Mouse (Mus musculus): Measurements from ENCODE around the gene Wsb1. TPM values are rescaled to one million over a fixed set of nuclear protein-coding genes. Genes with fewer than 3 reads are reported as not detected.

Gene Wsb1
- total and polyA plus RNA-seq, 3 experiments, result 84.1 to 129 (median 104) TPM

DNA sequence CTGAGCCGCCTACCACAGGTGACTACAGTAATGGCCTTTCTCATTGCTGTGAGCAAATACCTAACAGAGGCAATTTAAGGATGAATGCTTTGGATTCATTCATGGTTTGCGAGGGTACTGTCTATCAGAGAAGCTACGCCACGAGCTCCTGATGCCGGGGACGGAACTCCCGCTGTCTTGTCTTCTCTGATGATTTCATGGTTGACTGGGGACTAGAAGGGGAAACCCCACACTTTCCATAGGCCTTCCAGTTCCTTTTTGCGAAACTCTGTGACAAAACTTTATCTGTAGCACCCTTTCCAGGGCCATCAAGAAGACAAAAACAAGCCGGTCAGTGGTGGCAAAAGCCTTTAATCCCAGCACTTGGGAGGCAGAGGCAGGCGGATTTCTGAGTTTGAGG, 46.8 kb downstream of the Wsb1 start (continued):
- TF ChIP-seq HCFC1 (IDR thresholded peaks at IDR 0.05; ENCODE audit: low read depth, low read length) (peak; percentile 66), E2F4 (IDR thresholded peaks at IDR 0.05; ENCODE audit: insufficient replicate concordance, low read depth, low read length) (peak; percentile 36; the same call in 1 of the 2 replicates), POLR2AphosphoS2 (IDR thresholded peaks at IDR 0.05; ENCODE audit: low read depth, low read length) (no peak), ZKSCAN1 (IDR thresholded peaks at IDR 0.05; ENCODE audit: borderline replicate concordance, low read depth, low read length) (no peak), NRF1 (IDR thresholded peaks at IDR 0.05; ENCODE audit: low read depth, low read length) (no peak), CTCF (conservative IDR thresholded peaks at IDR 0.05 in 1 of 2, IDR thresholded peaks at IDR 0.05 in 1 of 2; ENCODE audit: low read depth in 2 of 2, low read length in 2 of 2) (no peak), RAD21 (IDR thresholded peaks at IDR 0.05; ENCODE audit: low read depth, low read length) (peak; percentile 4), MXI1 (IDR thresholded peaks at IDR 0.05; ENCODE audit: low read depth, low read length) (peak; percentile 45; the same call in 1 of the 2 replicates), PAX5 (IDR thresholded peaks at IDR 0.05; ENCODE audit: low read length) (no peak), MAX (IDR thresholded peaks at IDR 0.05; ENCODE audit: low read length) (peak; percentile 83; the same call in 1 of the 2 replicates), TCF12 (IDR thresholded peaks at IDR 0.05; ENCODE audit: low read depth, low read length) (peak; percentile 86), BHLHE40 (IDR thresholded peaks at IDR 0.05; ENCODE audit: low read depth, low read length) (peak; percentile 71), USF2 (conservative IDR thresholded peaks at IDR 0.05; ENCODE audit: low read depth, low read length) (no peak), MAFK (IDR thresholded peaks at IDR 0.05; ENCODE audit: insufficient replicate concordance, low read length) (peak; percentile 33; the same call in 1 of the 2 replicates), MAZ (IDR thresholded peaks at IDR 0.05; ENCODE audit: low read depth, low read length) (0 out of 2 replicates have a peak, but pooled peaks have one; percentile 18)

- TF ChIP-seq RAD21 (IDR thresholded peaks at IDR 0.05; ENCODE audit: low read depth, low read length) (no peak), GABPA (IDR thresholded peaks at IDR 0.05; ENCODE audit: insufficient replicate concordance, low read depth, low read length) (no peak), ETS1 (conservative IDR thresholded peaks at IDR 0.05; ENCODE audit: low read depth, low read length) (no peak), ZMIZ1 (IDR thresholded peaks at IDR 0.05; ENCODE audit: low read depth, low read length) (no peak), CHD2 (IDR thresholded peaks at IDR 0.05; ENCODE audit: low read length) (no peak), POLR2AphosphoS2 (IDR thresholded peaks at IDR 0.05; ENCODE audit: low read depth, low read length) (no peak), E2F4 (IDR thresholded peaks at IDR 0.05; ENCODE audit: insufficient replicate concordance, low read depth, low read length) (no peak), ZKSCAN1 (IDR thresholded peaks at IDR 0.05; ENCODE audit: borderline replicate concordance, low read depth, low read length) (no peak), MAZ (IDR thresholded peaks at IDR 0.05; ENCODE audit: low read depth, low read length) (no peak), UBTF (IDR thresholded peaks at IDR 0.05; ENCODE audit: low read depth, low read length) (no peak), POLR2A (IDR thresholded peaks at IDR 0.05; ENCODE audit: low read depth, low read length) (no peak), MXI1 (IDR thresholded peaks at IDR 0.05; ENCODE audit: low read depth, low read length) (no peak; the same call in 1 of the 2 replicates), TBP (conservative IDR thresholded peaks at IDR 0.05; ENCODE audit: low read depth, low read length) (no peak), JUN (IDR thresholded peaks at IDR 0.05; ENCODE audit: insufficient read depth, low read depth, low read length) (no peak), NELFE (IDR thresholded peaks at IDR 0.05; ENCODE audit: low read depth, low read length) (no peak)
- in situ Hi-C loops (cut with MboI; ENCODE audit: low pct_ligation_motif_present, low pct_unique_long_range_greater_than_20kb, low sequenced_read_pairs), result loop anchor here (25.0 kb wide), 1 partner anchor 642 kb away; the partner anchor contains the start of gene Tmem97
These were observed 50.0 kb downstream of the Wsb1 start for GRCm38 (mm10) chr11:79204444-79204843.

More at GRCm38 (mm10) chr11:79204444-79204843, 50.0 kb downstream of the Wsb1 start:
- H3K27me3 ChIP-seq (replicated peaks), result peaks cover 16% of the 10 kb centered on the region
- H3K27ac ChIP-seq (ENCODE audit: insufficient read depth, low read depth), result no peak overlapping the region
- no peak overlapping the region for H3K4me2 ChIP-seq (ENCODE audit: insufficient read depth, low read depth, poor library complexity, severe bottlenecking)
- H3K9me3 ChIP-seq (replicated peaks; ENCODE audit: low read length), result no peaks in the 10 kb centered on the region
- dilution Hi-C loops (cut with MboI; ENCODE audit: extremely low pct_ligation_motif_present, extremely low pct_unique_long_range_greater_than_20kb, low sequenced_read_pairs), result no loop called here
- no peaks in the 10 kb centered on the region for H3K79me2 ChIP-seq (replicated peaks; ENCODE audit: control insufficient read depth, extremely low read depth, insufficient read depth, poor library complexity, severe bottlenecking)
- H3K9ac ChIP-seq (ENCODE audit: insufficient read depth, low read depth), result no peak overlapping the region
- no peak overlapping the region for H3K4me3 ChIP-seq (replicated peaks in 1 of 3; ENCODE audit: low read depth in 2 of 3, low read length in 2 of 3, poor library complexity in 1 of 3)
- no peak for DNase-seq (ENCODE audit: extremely low read depth)
- no peaks in the 10 kb centered on the region for H3K36me3 ChIP-seq (replicated peaks in 1 of 2; ENCODE audit: control insufficient read depth in 1 of 2, insufficient read depth in 1 of 2, low read length in 1 of 2)
- H3K4me1 ChIP-seq (ENCODE audit: control insufficient read depth in 1 of 2, insufficient read depth in 2 of 2), result peaks cover 21 to 64% of the 10 kb centered on the region in 2 experiments
